Comparison of ENCODE assay signal across 15 mouse cellular contexts in genomic region chr2:26957488-26957859, GRCm38 (mm10). TPM values are rescaled to one million over a fixed set of nuclear protein-coding genes. Genes with fewer than 3 reads are reported as not detected.
"Had no signal": no experiment of that assay in that cellular context is flagged by ENCODE, and none has a peak within 500 bp of the region (broad histone marks: within the 10 kb centered on the region; RNA-seq: fewer than 3 reads in every experiment).

No protein-coding gene starts in this region.

- H3K9ac ChIP-seq: hindbrain, embryonic 15.5 days; lung, embryonic 14.5 days; neural tube, embryonic 15.5 days; stomach, embryonic 15.5 days had no signal

- H3K4me3 ChIP-seq: hindbrain, embryonic 15.5 days; left cerebral cortex, adult 2 months; limb, embryonic 10.5 days; midbrain, embryonic 10.5 days; myocyte; neural tube, embryonic 15.5 days; stomach, embryonic 15.5 days had no signal

- DNase-seq: lung, embryonic 14.5 days; lung, postnatal 10 days; lung, postnatal 4 days; midbrain, embryonic 14.5 days; right cerebral cortex, adult 18-20 months; right cerebral cortex, postnatal 25 days; thymus, postnatal 4 days had no signal

- H3K27ac ChIP-seq: hindbrain, embryonic 15.5 days; left cerebral cortex, adult 2 months; limb, embryonic 10.5 days; midbrain, embryonic 10.5 days; neural tube, embryonic 15.5 days; stomach, embryonic 15.5 days had no signal

- H3K9me3 ChIP-seq: hindbrain, embryonic 15.5 days; limb, embryonic 10.5 days; midbrain, embryonic 10.5 days; neural tube, embryonic 15.5 days; stomach, embryonic 15.5 days had no signal

- H3K4me2 ChIP-seq: hindbrain, embryonic 15.5 days; lung, embryonic 14.5 days; neural tube, embryonic 15.5 days; stomach, embryonic 15.5 days had no signal

- H3K27me3 ChIP-seq: hindbrain, embryonic 15.5 days; neural tube, embryonic 15.5 days; stomach, embryonic 15.5 days had no signal

RNA-seq across cellular contexts. Expression of gene Adamts13, which starts 15.7 kb away (rescaled TPM):
- polyA plus RNA-seq: hindbrain, embryonic 15.5 days; midbrain, embryonic 10.5 days; midbrain, embryonic 14.5 days; myocyte; neural tube, embryonic 11.5 days; neural tube, embryonic 15.5 days had no signal

RNA-seq across cellular contexts. Expression of gene Stkld1, which starts 23.6 kb away (rescaled TPM):
- polyA plus RNA-seq: hindbrain, embryonic 15.5 days; lung, embryonic 14.5 days; stomach, embryonic 15.5 days had no signal
